Mouse (Mus musculus) embryo, embryonic 11 days (tissue): ENCODE measurements around the gene Pik3c2g.

Experiments used
- DNase-seq: peaks from one replicate; pipeline ENCODE4 v3.0.0-alpha.2; 2015

Pik3c2g gene

DNA sequence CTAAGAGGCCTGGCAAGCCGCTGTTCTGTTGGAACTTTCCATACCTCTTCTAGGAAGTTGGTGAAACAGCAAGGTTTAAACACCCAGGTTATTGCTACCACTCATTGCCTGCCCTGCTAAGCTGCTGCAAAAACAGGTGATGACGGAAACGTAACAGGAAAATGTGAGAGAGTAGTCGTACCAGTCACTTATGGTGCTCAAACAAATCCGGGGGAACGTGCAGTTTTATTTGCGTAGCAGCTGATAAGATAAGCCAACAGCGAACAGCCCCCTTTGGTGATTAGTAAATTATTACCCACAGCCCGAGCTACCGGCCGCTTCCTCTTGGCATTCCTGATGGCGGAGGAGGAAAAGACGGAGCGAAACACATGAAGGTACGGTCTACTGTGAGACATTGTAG, at the start of gene Pik3c2g:
Gene Pik3c2g (plus strand): TSS at position 330 of the 400 bp plus-strand sequence.
- no peak for DNase-seq

DNA sequence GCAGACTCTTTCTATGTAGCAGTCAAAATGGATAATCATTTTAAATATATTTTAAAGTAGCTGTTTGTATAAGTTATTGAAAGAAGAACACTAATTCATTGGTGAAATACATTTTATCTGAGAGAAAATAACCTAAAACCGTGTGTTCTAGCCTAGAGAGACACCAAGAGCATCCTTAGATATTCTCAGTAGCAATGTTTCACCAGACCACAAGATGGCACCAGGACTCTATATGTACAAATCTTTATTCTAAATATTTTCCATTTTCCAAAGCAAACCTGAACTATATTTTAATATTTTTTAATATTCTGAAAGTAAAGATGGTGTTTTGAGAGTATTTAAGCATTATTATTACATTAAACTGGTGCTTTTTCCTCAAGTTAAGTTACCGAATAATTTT, 48.6 kb upstream of the Pik3c2g start:
- DNase-seq: peak; percentile 24

DNA sequence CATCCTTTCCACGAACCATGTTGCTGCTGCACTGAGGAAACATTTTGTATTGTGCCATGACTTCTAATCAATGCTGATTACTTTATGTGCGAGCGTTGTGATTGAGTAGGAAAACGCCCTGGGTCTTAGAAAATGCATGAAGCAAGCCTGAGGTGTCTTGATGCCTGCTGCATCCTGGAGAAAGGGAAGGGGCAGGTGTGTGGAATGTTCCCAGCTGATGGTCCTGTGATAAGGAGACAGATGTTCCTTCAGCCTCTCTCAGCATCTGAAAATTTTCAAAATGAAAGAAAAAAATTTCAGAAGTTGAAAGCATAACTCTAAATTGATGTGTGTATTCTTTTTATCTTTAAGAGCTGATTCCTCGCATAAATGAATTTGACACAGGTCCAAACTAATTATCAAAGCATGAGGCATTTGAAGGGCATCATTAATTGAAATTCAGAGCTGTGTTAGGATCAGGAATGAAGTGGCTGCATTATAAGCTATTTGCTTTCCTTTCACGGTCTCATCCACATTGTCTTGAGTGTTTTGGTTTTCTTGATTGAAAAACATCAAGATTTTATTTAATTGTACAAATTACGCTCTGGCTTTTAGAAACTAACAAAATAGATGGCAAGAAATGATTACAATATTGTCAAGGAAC, 31.4 kb upstream of the Pik3c2g start:
- no peak for DNase-seq

GRCm38 (mm10) chr6:139569211-139569610, 17.8 kb upstream of the Pik3c2g start:
- peak; percentile 63 for DNase-seq

GRCm38 (mm10) chr6:139575854-139576253, 11.2 kb upstream of the Pik3c2g start:
- DNase-seq: no peak

DNA sequence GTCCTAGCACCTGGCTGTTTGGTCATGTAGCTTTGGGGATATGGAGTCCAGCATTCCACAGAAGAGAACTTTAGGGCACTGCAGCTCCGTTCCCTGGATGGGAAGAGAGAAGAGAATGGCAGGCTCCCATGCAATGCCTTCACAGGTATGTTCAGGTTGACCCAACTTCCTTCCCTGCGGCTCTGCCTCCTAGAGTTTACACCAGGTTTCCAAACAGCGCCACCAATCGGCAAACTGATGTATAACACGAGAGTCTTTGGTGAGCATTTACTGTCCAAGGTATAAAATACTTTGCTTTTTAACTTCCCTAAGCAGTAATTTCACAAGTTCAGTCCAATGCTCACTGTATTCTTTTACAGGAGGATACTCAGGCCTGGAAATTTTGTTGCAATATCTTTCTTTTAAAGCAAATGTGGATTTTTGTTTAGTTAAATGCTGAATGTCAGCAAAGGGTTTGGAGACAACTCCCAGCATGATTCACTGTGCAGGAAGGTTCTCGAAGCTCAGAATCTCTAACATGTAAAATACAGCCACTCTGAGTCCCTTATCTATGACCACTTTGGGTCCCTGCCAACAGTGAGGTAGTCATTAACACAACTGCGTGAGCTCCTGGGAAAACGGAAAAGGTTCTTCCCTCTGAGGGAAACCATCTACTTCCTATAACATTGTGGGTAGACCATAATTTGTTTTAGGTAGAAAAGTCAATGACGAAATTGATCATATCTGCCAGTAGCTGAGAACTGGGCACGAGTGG, 10.6 kb upstream of the Pik3c2g start:
- DNase-seq: no peak

DNA sequence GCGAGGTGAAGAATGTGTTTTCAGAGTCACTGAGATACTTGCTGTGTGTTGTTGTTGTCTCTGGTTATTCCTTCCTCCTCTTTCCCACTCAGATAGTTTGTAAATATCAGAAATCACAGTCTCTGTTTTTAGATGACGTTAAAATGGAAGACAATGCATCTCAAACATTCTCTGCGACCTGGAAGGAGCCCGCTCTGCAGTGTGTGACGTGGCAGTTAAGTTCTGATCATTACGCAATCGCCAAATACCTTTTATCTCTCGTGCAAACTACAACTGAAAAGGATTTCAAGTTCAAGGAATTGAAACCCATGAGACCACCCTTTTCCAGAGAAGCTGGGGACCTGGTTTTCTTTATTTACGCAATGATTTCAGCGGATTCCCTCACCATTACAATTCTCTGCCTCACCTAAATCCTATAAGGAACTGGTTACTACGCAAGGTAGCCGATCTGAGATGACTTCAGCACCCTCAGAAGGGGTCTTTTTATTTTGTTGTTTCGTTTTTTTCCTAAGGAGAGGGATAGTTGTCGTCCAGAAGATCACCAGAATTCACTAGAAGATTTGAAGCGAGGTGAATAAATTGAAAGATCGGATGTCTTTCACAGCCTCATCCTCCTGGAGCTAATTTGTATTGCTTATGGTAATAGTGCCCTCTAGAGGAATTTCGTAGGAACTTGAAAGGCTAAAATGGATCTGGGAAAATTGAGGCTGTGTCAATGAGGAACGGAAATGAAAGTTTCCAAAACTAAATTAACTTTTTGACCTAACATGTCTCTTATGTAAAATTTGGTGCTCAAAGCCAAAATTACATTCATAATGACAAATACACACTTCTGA, 9.8 kb upstream of the Pik3c2g start:
- peak; percentile 65 for DNase-seq

GRCm38 (mm10) chr6:139587478-139587877, 457 bp downstream of the Pik3c2g start:
- DNase-seq: no peak

DNA sequence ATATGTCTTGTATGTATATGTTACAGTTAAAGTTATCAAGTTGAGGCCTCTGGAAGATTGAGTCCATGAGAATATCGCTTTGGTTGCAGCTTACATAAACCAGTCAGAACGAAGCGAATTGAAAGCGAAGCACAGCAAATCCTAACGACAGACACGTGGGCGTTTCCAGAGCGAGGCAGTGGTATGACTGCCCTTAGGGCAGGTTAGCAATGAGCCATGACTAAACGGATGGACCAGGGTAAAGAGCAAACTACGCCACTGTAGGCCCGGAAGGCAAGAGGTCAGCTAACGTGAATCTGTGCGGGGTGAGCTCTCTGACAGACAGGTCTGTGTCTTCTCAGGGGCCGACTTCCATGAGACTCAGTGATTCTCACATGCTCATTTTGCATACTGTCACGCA, 1.4 kb downstream of the Pik3c2g start:
- peak; percentile 58 for DNase-seq

DNA sequence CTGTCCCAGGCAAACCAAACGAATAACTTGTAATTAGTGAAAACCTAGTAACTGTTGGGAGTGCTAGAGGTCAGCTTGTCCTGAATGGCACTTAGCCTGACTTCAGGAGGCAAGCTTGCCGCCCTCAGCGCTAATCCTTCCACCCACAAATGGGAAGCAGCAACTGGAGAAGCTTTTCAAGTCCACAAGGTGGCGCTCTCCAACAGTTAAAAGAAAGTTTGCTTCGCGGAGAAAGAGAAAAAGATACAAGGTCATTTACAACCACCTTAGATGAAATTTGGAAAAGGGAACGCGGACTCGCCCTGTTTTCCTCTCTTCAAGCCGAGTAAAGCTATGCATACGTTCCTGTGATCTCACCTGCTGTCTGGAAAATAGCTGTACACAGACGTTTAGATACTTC, 2.3 kb downstream of the Pik3c2g start:
- DNase-seq: peak; percentile 91

GRCm38 (mm10) chr6:139589854-139590253, 2.8 kb downstream of the Pik3c2g start:
- no peak for DNase-seq

DNA sequence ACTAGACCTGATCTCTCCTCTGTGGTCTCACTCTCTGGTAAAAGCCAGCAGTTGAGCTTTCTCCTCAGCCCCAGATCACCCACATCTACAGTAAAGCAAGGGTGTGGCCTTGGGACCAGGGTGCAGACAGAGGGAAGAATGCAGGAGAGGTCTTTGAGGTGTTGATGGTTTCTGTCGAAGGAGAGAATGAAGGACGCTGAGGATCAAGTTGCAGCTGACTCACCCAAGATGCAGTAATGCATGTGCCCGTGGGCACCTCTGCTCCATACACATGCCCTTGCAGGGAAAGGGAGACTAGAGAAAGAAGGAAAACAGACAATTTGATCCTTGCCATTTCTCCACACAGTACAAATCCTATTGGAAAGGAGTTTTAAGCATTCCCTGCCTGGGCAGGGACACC, 5.1 kb downstream of the Pik3c2g start:
- no peak for DNase-seq

GRCm38 (mm10) chr6:139596433-139596832, 9.4 kb downstream of the Pik3c2g start:
- DNase-seq: no peak

GRCm38 (mm10) chr6:139599216-139599615, 12.2 kb downstream of the Pik3c2g start:
- DNase-seq: no peak

- DNase-seq: no peak
Observed at GRCm38 (mm10) chr6:139618774-139619173, 31.8 kb downstream of the Pik3c2g start.

- DNase-seq: no peak
Observed at GRCm38 (mm10) chr6:139624756-139625155, 37.7 kb downstream of the Pik3c2g start.

DNA sequence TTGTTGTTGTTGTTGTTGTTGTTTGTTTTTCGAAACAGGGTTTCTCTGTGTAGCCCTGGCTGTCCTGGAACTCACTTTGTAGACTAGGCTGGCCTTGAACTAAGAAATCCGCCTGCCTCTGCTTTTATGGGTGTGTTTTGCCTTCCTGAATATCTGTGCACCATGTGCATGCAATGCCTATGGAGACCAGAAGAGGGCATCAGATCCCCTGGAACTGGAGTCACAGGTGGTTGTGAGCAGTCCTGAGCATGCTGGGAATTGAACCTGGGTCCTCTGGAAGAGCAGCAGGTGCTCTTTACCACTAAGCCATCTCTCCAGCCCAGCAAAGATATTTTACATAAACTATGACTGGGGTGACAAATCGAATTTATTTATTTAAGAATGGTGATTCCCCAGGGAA, 47.5 kb downstream of the Pik3c2g start:
- no peak for DNase-seq

DNA sequence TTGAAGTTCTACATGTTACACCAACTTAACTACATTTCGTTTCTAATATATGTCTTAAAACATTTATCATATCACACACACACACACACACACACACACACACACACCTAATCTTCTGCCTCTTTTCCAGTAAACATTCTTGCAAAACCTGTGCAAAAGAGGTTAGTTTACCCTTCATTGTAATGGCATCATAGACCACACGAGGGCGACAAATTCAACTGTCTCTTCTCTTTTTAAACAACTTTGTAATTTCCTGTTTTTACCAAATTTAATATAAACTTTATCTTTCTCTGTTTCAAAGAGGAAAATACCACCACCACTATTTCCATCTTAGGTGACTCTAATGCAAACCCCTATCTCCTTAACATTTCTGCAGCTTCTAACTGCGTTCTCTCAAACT, 68.4 kb downstream of the Pik3c2g start:
- DNase-seq: peak; percentile 42

- DNase-seq: peak; percentile 41
Observed at GRCm38 (mm10) chr6:139662462-139662861, 75.4 kb downstream of the Pik3c2g start.

DNA sequence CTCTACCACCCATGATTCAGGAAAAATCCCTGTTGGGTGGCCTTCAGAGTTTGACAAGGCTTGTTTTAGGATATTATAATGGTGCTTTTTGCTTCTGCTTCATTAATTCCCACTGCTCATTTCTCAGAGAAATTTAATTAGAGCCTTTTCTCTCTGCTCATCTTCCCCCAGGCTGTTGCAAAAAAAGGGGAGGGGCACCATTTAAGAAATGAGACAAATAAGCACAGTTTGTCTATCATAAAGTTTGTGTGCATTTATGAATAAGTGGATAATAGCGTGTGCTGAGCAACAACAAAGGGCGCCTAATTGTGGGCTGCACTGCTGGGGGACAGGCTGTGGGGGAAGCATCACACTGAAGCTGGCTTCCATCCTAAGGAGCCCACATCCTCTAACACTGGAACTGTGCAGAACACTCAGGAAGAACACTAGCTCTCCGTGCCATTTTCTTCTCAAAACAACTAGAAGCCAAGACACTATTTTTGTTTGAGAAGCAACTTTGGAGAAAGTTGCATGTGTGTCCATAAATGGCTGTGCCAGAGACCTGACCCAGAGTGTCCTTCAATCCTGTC, 131.5 kb downstream of the Pik3c2g start:
- DNase-seq: no peak

GRCm38 (mm10) chr6:139719639-139720221, 132.7 kb downstream of the Pik3c2g start:
- DNase-seq: no peak

DNA sequence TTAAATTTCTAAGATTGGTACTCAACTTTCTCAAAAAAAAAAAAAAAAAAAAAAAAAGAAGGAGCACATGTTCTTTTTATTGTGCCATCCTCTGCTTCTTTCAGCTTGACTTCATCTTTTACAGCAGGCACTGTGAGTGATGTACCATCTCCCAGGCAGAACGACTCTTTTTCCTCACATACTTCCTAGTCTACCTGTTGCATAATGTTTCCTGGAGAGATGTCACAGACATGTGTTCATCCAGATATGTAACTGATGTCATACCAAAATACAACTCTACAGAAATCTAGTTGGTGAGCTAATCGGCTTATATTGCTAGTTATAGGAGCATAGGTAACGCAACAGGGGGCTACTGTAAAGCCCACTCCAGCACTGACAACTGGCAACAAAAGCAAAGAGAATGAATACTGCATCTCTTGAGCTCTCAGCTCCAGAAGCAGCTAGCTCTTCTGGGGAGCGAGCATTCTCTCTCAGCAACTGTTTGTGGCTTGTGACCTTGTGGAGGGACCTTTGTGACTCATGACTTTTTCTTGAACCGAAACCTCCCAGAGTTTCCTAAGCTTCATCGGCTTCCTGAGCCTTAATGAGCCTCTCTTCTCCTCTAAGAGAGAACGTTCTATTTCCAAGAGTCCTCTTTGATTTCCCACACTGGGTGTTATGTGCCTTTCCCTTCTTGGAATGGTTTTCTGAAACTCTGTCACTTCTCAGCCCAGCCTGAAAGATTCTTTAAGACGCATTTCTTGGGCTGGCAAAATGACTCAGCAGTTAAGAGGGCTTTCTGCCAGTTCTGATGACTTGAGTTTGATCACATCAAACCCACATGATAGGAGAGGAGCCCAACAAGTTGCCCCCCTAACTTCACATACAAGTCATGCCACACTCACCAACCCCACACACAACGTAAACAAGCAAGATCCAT, 148.9 kb downstream of the Pik3c2g start:
- DNase-seq: no peak
